Mouse (Mus musculus): ENCODE measurements at regions not wholly inside any gene's neighbourhood (a gene's known extent, or its start where the extent isn't known, plus 50 kb on each side); places are given as distances from the start of the nearest gene placed in this dataset.

DNA sequence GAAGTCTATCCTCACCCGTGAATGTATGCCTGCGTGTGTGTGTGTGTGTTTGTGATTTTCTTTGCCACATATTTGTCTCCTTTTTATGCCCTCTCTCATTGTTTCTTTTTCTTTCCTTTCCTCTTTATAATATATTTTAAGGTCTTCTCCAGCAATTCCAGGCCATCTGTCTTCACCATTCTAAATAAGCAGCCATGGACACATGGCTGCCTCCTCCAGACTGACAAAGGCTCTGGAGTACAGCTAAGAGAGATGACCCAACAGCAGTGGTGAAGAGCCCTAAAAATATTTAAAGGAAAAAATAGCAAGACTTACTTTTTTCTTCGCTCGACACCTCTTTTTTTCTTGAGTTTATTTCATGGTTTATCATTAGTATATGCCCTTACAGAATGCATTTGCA lies 596.1 kb upstream of the Mef2c start:
- TF ChIP-seq POLR2A (IDR thresholded peaks at IDR 0.05; ENCODE audit: low read depth, low read length) (no peak), CTCF (conservative IDR thresholded peaks at IDR 0.05 in 1 of 2, IDR thresholded peaks at IDR 0.05 in 1 of 2; ENCODE audit: low read depth in 2 of 2, low read length in 2 of 2) (no peak)
